Comparison of ENCODE assay signal across 20 mouse cellular contexts in genomic region chr2:121896825-121897224, GRCm38 (mm10). TPM values are rescaled to one million over a fixed set of nuclear protein-coding genes. Genes with fewer than 3 reads are reported as not detected.
"Had no signal": no experiment of that assay in that cellular context is flagged by ENCODE, and none has a peak within 500 bp of the region (broad histone marks: within the 10 kb centered on the region; RNA-seq: fewer than 3 reads in every experiment).

No protein-coding gene starts in this region.

- H3K27me3 ChIP-seq: neural tube, embryonic 13.5 days; neural tube, embryonic 15.5 days; stomach, embryonic 15.5 days had no signal

- H3K4me1 ChIP-seq: neural tube, embryonic 13.5 days; neural tube, embryonic 15.5 days; stomach, embryonic 15.5 days had no signal

- H3K9ac ChIP-seq: neural tube, embryonic 13.5 days; neural tube, embryonic 15.5 days; stomach, embryonic 15.5 days had no signal

- H3K9me3 ChIP-seq: neural tube, embryonic 13.5 days; neural tube, embryonic 15.5 days; stomach, embryonic 15.5 days had no signal

- H3K4me2 ChIP-seq: neural tube, embryonic 13.5 days; neural tube, embryonic 15.5 days; stomach, embryonic 15.5 days had no signal

- H3K36me3 ChIP-seq: neural tube, embryonic 15.5 days; stomach, embryonic 15.5 days had no signal

- DNase-seq: retina, postnatal 1 day; right cerebral cortex, adult 18-20 months; right cerebral cortex, postnatal 14 days; right cerebral cortex, postnatal 25 days; right cerebral cortex, postnatal 4 days; spleen, adult 18-20 months; thymus, adult 18-20 months; thymus, adult 2 months; thymus, postnatal 14 days; thymus, postnatal 25 days; thymus, postnatal 36 days; thymus, postnatal 4 days had no signal

- H3K27ac ChIP-seq: neural tube, embryonic 13.5 days; neural tube, embryonic 15.5 days; stomach, embryonic 15.5 days; stomach, postnatal 0 days had no signal

- H3K4me3 ChIP-seq: neural tube, embryonic 13.5 days; neural tube, embryonic 15.5 days; stomach, embryonic 15.5 days had no signal

RNA-seq across cellular contexts. Expression of gene Mageb3, which starts 59.1 kb away (rescaled TPM):
- total RNA-seq: neutrophil, adult 5-6 weeks had no signal
- polyA plus RNA-seq: small intestine, adult 2 months; spleen, adult 2 months; urinary bladder, adult 2 months had no signal
